Mouse (Mus musculus) liver, embryonic 16.5 days (tissue): ENCODE measurements around the gene Spred1. TPM values are rescaled to one million over a fixed set of nuclear protein-coding genes. Genes with fewer than 3 reads are reported as not detected.

Source experiments
- ATAC-seq: fragments of 200-750 bp; cut with Nextera tagmentation; 2 replicates; pipeline ENCODE4 v1.8.0; 2017; ENCODE audit warnings: low read depth, mild to moderate bottlenecking, moderate number of reproducible peaks, moderate library complexity
- H3K27ac ChIP-seq: fragments of 300-500 bp; sonication (generic); 2 replicates; pipeline ENCODE4 v1.5.1; 2014; ENCODE audit warnings: mild to moderate bottlenecking, low read length
- H3K27me3 ChIP-seq: fragments of 300-500 bp; sonication (generic); 2 replicates; pipeline ENCODE4 v1.6.1; 2014; ENCODE audit warnings: low read depth, low read length, mixed read lengths; ENCODE audit not compliant: control insufficient read depth, insufficient read depth
- H3K36me3 ChIP-seq: fragments of 300-500 bp; sonication (generic); 2 replicates; pipeline ENCODE4 v1.6.1; 2014; ENCODE audit warnings: mild to moderate bottlenecking; ENCODE audit not compliant: control insufficient read depth, insufficient read depth
- H3K4me1 ChIP-seq: fragments of 300-500 bp; sonication (generic); 2 replicates; pipeline ENCODE4 v1.6.1; 2014; ENCODE audit warnings: low read depth, low read length, mixed read lengths; ENCODE audit not compliant: control insufficient read depth
- H3K4me2 ChIP-seq: fragments of 300-500 bp; sonication (generic); 2 replicates; pipeline ENCODE4 v1.6.1; 2014; ENCODE audit warnings: low read depth, low read length, mixed read lengths
- H3K4me3 ChIP-seq: fragments of 300-500 bp; sonication (generic); 2 replicates; pipeline ENCODE4 v1.5.1; 2014; ENCODE audit warnings: low read depth, mild to moderate bottlenecking, low read length
- H3K9ac ChIP-seq: fragments of 300-500 bp; sonication (generic); 2 replicates; pipeline ENCODE4 v1.6.1; 2014; ENCODE audit warnings: low read depth, low read length
- H3K9me3 ChIP-seq: fragments of 300-500 bp; sonication (generic); replicated peaks from 2 replicates; pipeline ENCODE4 v1.6.1; 2016; ENCODE audit warnings: low read length; ENCODE audit not compliant: control insufficient read depth
- WGBS: fragments of 180-500 bp; shearing (Covaris S2); extraction: QIAGEN DNeasy Blood & Tissue Kit; methylation state at CpG from one replicate; pipeline ENCODE4 v1.1.7; 2014; ENCODE audit not compliant: insufficient replicate concordance; 5-methylcytosine and 5-hydroxymethylcytosine counted together
- polyA plus RNA-seq: library from polyadenylated mRNA; unstranded; fragments of >200 nt; fragmentation: Nextera tagmentation; extraction: Ambion mirVana; gene quantifications from 2 replicates; pipeline ENCODE4 v1.2.1, GENCODE M21; 2015

Gene Spred1
- polyA plus RNA-seq, 1 experiment from 2014 or later: 1.1 TPM

GRCm38 (mm10) chr2:117205066-117205465, 83.9 kb downstream of the Spred1 start:
- Histone ChIP-seq H3K9ac (no peak overlapping the region), H3K4me3 (no peak overlapping the region), H3K9me3 (no peaks in the 10 kb centered on the region), H3K27ac (no peak overlapping the region), H3K4me2 (no peak overlapping the region), H3K36me3 (no peaks in the 10 kb centered on the region), H3K27me3 (no peaks in the 10 kb centered on the region), H3K4me1 (no peaks in the 10 kb centered on the region)
- ATAC-seq: no peak
- WGBS: 77% methylated on average over 6 of the region's 6 CpGs

- no peak overlapping the region for H3K9ac ChIP-seq
- H3K27me3 ChIP-seq: no peaks in the 10 kb centered on the region
- WGBS: 20% methylated on average over 6 of the region's 6 CpGs
- H3K4me3 ChIP-seq: no peak overlapping the region
- H3K4me2 ChIP-seq: peak overlapping the region; percentile 31; the same call in 1 of the 2 replicates
- peak; percentile 81 for ATAC-seq
- H3K9me3 ChIP-seq: no peaks in the 10 kb centered on the region
- H3K36me3 ChIP-seq: no peaks in the 10 kb centered on the region
- H3K4me1 ChIP-seq: no peaks in the 10 kb centered on the region
- H3K27ac ChIP-seq: no peak overlapping the region
These were observed 89.4 kb downstream of the Spred1 start for GRCm38 (mm10) chr2:117210416-117211085.

DNA sequence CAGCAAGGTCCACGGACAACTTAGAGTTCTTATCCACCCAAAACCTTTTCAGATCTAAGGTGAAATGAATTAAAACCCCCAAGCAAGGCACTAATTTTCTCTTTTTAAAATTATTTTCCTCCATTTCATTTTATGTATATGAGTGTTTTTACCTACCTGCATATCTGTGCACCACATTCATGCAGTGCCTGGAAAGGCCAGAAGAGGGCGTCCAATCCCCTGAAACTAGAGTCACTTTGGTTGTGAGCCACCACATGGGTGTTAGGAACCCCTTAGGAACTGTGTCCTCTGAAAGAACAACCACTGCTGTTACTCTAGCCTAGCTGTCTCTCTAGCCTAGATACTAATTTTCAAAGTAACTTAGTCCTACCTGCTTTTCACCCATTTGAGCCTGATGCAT, 95.0 kb downstream of the Spred1 start:
- Histone ChIP-seq H3K4me3 (no peak overlapping the region), H3K27me3 (no peaks in the 10 kb centered on the region), H3K27ac (no peak overlapping the region), H3K4me1 (no peaks in the 10 kb centered on the region), H3K9ac (no peak overlapping the region), H3K9me3 (no peaks in the 10 kb centered on the region), H3K36me3 (no peaks in the 10 kb centered on the region), H3K4me2 (no peak overlapping the region)
- no peak for ATAC-seq
- 35% methylated on average over 2 of the region's 2 CpGs for WGBS

DNA sequence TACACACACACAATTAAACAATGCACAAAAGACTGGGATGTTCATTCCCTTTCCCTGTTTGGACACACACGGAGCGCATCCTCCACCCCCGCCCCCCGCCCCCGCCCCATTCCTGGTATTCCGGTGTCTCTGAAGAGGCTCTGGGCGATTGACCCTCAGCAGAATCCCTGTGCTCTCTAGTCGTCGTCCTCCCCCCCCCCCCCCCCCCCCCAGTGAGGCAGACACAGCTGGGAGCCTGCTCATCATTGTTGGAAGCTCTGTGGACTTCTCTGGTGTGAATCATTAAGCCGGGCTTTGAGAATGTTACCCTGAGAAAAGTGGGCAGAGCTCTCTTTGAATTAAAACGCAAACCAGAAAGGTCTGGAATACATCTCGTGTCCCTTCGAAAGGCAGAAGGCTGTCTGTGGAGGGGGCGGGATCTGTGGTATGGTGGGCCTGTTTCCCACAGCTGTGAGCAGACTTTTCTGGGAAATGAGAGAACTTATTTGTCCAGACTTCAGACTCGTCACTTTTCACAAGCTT, 96.6 kb downstream of the Spred1 start:
- no peaks in the 10 kb centered on the region for H3K36me3 ChIP-seq
- ATAC-seq: no peak
- H3K9ac ChIP-seq: no peak overlapping the region
- H3K4me2 ChIP-seq: no peak overlapping the region
- H3K27ac ChIP-seq: no peak overlapping the region
- no peak overlapping the region for H3K4me3 ChIP-seq
- no peaks in the 10 kb centered on the region for H3K4me1 ChIP-seq
- H3K9me3 ChIP-seq: no peaks in the 10 kb centered on the region
- 33% methylated on average over 15 of the region's 15 CpGs for WGBS
- no peaks in the 10 kb centered on the region for H3K27me3 ChIP-seq

DNA sequence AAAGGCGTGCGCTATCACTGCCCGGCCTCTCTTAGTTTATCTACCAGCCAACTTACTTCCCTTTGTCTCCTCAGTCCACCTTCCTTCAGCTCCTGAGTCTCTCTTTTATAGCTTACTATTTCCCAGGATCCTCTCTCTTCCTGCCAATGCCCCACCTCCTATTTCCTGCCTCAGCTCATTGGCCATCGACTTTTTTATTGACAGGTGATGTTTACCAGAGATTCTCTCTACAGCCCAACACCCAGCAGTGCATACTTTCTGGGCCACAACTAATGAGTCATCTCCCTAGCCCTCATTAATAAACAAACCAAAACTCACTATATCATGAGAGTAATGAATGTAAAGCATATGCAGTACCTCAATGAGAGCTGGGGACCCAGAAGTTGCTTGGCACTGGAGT, 98.4 kb downstream of the Spred1 start:
- Histone ChIP-seq H3K9ac (no peak overlapping the region), H3K27me3 (no peaks in the 10 kb centered on the region), H3K27ac (no peak overlapping the region), H3K36me3 (no peaks in the 10 kb centered on the region), H3K4me3 (no peak overlapping the region), H3K4me2 (no peak overlapping the region), H3K4me1 (no peaks in the 10 kb centered on the region), H3K9me3 (no peaks in the 10 kb centered on the region)
- WGBS: 61% methylated on average over 4 of the region's 4 CpGs
- ATAC-seq: no peak

DNA sequence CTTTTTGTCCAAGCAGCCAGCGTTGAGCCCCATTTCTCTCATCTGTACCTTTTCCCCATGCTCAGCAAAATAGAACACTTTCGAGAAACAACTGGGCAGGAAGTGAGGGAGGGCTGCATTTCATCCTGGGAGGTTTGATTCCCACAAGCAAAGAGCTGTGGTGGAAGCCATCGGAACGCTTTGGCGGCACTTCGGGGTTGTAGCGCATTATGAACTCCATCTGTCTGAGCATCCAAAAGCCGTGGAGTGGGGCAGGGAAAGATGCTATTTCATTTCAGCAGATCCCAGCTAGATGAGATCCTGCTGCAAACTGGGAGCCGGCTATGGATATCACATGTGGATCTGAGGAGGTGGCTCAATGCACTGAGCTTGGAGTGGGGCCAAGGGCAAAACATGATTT, 101.5 kb downstream of the Spred1 start:
- no peaks in the 10 kb centered on the region for H3K4me1 ChIP-seq
- no peak overlapping the region for H3K4me2 ChIP-seq
- WGBS: 67% methylated on average over 9 of the region's 9 CpGs
- H3K27me3 ChIP-seq: no peaks in the 10 kb centered on the region
- no peak overlapping the region for H3K4me3 ChIP-seq
- no peak for ATAC-seq
- no peaks in the 10 kb centered on the region for H3K9me3 ChIP-seq
- no peaks in the 10 kb centered on the region for H3K36me3 ChIP-seq
- no peak overlapping the region for H3K27ac ChIP-seq
- H3K9ac ChIP-seq: no peak overlapping the region

DNA sequence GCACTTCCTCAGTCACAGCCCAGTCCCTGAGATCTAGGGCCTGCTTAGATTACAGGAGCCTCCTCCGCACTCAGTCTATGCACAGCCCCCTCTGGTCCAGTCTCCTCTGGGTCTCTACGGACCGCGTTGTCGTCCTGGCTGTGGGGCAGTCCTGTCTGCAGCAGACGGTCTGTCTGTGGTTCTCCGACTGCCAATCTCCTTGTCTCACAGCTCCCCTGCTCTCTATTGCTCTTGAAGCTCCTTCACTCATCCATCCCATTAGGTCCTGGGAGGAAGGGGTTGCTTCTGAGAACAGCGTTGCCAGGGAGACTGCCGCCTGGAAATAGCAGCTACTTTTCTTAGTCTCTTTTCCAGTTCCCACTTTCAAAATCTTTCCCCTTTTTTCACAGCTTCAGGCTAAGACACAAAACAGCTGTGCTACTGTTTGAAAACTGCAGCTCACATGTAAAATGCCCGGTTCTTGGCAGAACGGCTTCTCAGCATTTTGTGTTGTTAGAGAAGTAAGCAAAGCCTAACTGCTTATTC, 107.5 kb downstream of the Spred1 start:
- Histone ChIP-seq H3K27me3 (no peaks in the 10 kb centered on the region), H3K9me3 (no peaks in the 10 kb centered on the region), H3K9ac (no peak overlapping the region), H3K4me3 (no peak overlapping the region), H3K4me2 (no peak overlapping the region), H3K4me1 (no peaks in the 10 kb centered on the region), H3K36me3 (no peaks in the 10 kb centered on the region), H3K27ac (no peak overlapping the region)
- ATAC-seq: no peak
- WGBS: 66% methylated on average over 11 of the region's 11 CpGs

DNA sequence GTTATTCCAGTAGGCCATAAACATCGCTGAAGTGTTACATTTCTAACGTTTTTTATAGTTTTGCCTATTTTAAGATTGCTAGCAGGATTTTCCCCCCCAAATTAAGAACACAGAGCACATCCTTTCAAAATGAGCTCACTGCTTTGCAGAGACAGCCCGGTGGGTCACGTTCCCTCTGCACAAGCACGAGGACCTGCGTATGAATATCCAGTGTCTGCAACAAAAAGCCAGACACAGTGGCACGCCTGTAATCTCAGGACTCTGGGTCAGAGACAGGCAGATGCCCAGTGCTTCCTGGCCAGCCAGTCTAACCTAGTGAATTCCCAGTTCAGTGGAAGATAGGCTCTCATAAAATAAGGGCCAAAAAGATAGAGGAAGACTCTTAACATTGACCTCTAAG, 109.1 kb downstream of the Spred1 start:
- Histone ChIP-seq H3K4me2 (no peak overlapping the region), H3K36me3 (no peaks in the 10 kb centered on the region), H3K27me3 (no peaks in the 10 kb centered on the region), H3K27ac (no peak overlapping the region), H3K4me1 (no peaks in the 10 kb centered on the region), H3K9me3 (no peaks in the 10 kb centered on the region), H3K9ac (no peak overlapping the region), H3K4me3 (no peak overlapping the region)
- no peak for ATAC-seq
- WGBS: 73% methylated on average over 7 of the region's 7 CpGs

DNA sequence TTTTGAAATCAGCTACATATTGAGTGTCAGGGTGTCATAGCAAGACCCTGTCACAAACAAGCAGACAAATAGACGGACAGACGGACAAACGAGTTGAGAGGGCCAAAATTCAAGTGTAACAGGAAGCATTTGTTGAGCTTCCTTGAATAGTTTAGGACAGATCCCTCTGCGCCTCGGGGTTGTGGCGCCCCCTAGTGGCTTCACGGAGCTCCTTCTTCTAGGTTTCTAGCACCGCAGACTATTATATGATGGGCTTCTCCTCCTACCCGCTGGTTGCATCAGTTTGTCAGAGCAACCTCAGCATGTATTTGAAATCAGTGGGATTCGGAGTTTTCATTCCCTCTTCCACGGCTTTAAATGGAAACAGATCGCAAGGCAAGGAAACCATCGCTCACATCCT, 110.1 kb downstream of the Spred1 start:
- WGBS: 5% methylated on average over 13 of the region's 13 CpGs
- H3K9ac ChIP-seq: no peak overlapping the region
- no peaks in the 10 kb centered on the region for H3K27me3 ChIP-seq
- ATAC-seq: no peak
- no peaks in the 10 kb centered on the region for H3K4me1 ChIP-seq
- no peaks in the 10 kb centered on the region for H3K9me3 ChIP-seq
- H3K27ac ChIP-seq: no peak overlapping the region
- no peak overlapping the region for H3K4me3 ChIP-seq
- H3K36me3 ChIP-seq: no peaks in the 10 kb centered on the region
- no peak overlapping the region for H3K4me2 ChIP-seq
